Mouse (Mus musculus) thymus, adult 2 months (tissue): Measurements from ENCODE around the gene Sipa1l1. TPM values are rescaled to one million over a fixed set of nuclear protein-coding genes. Genes with fewer than 3 reads are reported as not detected.

Source experiments
- DNase-seq: peaks from one replicate; pipeline ENCODE4 v3.0.0; 2021
- H3K27ac ChIP-seq: fragments of 200-500 bp; 2 replicates; pipeline ENCODE4 v1.5.1; 2012; ENCODE audit warnings: low read length, control low read depth; ENCODE audit not compliant: control insufficient read depth, insufficient read depth
- H3K27me3 ChIP-seq: fragments of 200-500 bp; 2 replicates; pipeline ENCODE4 v1.6.1; 2012; ENCODE audit warnings: mild to moderate bottlenecking, low read length, moderate library complexity, mixed read lengths; ENCODE audit not compliant: control insufficient read depth, insufficient read depth
- H3K36me3 ChIP-seq: fragments of 200-500 bp; 2 replicates; pipeline ENCODE4 v1.6.1; 2012; ENCODE audit warnings: mild to moderate bottlenecking, low read length, moderate library complexity; ENCODE audit not compliant: control insufficient read depth, insufficient read depth
- H3K4me1 ChIP-seq: fragments of 200-500 bp; replicated peaks from 2 replicates; pipeline ENCODE4 v1.6.1; 2012; ENCODE audit warnings: low read length; ENCODE audit not compliant: control insufficient read depth, insufficient read depth
- H3K4me3 ChIP-seq: fragments of 200-500 bp; 2 replicates; pipeline ENCODE4 v1.5.1; 2012; ENCODE audit warnings: mild to moderate bottlenecking, low read length, control low read depth, moderate library complexity; ENCODE audit not compliant: control insufficient read depth, insufficient read depth
- CTCF ChIP-seq: fragments of 200-500 bp; IDR thresholded peaks from 2 replicates; pipeline ENCODE4 v1.5.1; 2012; ENCODE audit warnings: mild to moderate bottlenecking, control low read depth, low read length, moderate library complexity, borderline replicate concordance; ENCODE audit not compliant: control insufficient read depth, poor library complexity, insufficient read depth; ENCODE audit errors: extremely low read depth
- POLR2A ChIP-seq: fragments of 200-500 bp; IDR thresholded peaks from 2 replicates; pipeline ENCODE4 v1.6.1; 2012; ENCODE audit warnings: mild to moderate bottlenecking, low read length, control low read depth, moderate library complexity; ENCODE audit not compliant: control insufficient read depth, poor library complexity, insufficient read depth; ENCODE audit errors: extremely low read depth
- WGBS: fragments of 180-500 bp; shearing (Covaris S2); methylation state at CpG from one replicate; pipeline ENCODE4 v1.1.7; 2018; 5-methylcytosine and 5-hydroxymethylcytosine counted together
- polyA plus RNA-seq: library from polyadenylated mRNA; depleted of rRNA; stranded (reverse); fragments of >200 nt; gene quantifications from 2 replicates; pipeline ENCODE4 v1.2.3, GENCODE M21; 2012

Sipa1l1 gene
- polyA plus RNA-seq, 1 experiment: 43.7 TPM

GRCm38 (mm10) chr12:82311593-82311992, 142.5 kb downstream of the Sipa1l1 start:
- no peak for TF ChIP-seq POLR2A
- no peak for TF ChIP-seq CTCF
- Histone ChIP-seq H3K4me1 (no peaks in the 10 kb centered on the region), H3K27me3 (no peaks in the 10 kb centered on the region), H3K27ac (no peak overlapping the region), H3K4me3 (no peak overlapping the region), H3K36me3 (no peaks in the 10 kb centered on the region)
- DNase-seq: no peak
- WGBS: 82% methylated on average over 2 of the region's 2 CpGs

- no peak for DNase-seq
- H3K4me1 ChIP-seq: no peaks in the 10 kb centered on the region
- H3K4me3 ChIP-seq: no peak overlapping the region
- H3K27me3 ChIP-seq: no peaks in the 10 kb centered on the region
- no peak overlapping the region for H3K27ac ChIP-seq
- H3K36me3 ChIP-seq: no peaks in the 10 kb centered on the region
- 67% methylated on average over 17 of the region's 17 CpGs for WGBS
- TF ChIP-seq CTCF (no peak), POLR2A (no peak)
Measured at GRCm38 (mm10) chr12:82312091-82312820, 143.1 kb downstream of the Sipa1l1 start.

- no peaks in the 10 kb centered on the region for H3K4me1 ChIP-seq
- H3K27me3 ChIP-seq: no peaks in the 10 kb centered on the region
- TF ChIP-seq CTCF (no peak), POLR2A (no peak)
- H3K27ac ChIP-seq: no peak overlapping the region
- 96% methylated on average over 3 of the region's 3 CpGs for WGBS
- H3K4me3 ChIP-seq: no peak overlapping the region
- no peaks in the 10 kb centered on the region for H3K36me3 ChIP-seq
- no peak for DNase-seq
Measured at GRCm38 (mm10) chr12:82313091-82313490, 144.0 kb downstream of the Sipa1l1 start.

GRCm38 (mm10) chr12:82319436-82320131, 150.5 kb downstream of the Sipa1l1 start:
- H3K27ac ChIP-seq: no peak overlapping the region
- H3K27me3 ChIP-seq: no peaks in the 10 kb centered on the region
- WGBS: 95% methylated on average over 7 of the region's 7 CpGs
- peaks cover 18% of the 10 kb centered on the region for H3K4me1 ChIP-seq
- H3K36me3 ChIP-seq: no peaks in the 10 kb centered on the region
- TF ChIP-seq POLR2A (no peak), CTCF (no peak)
- H3K4me3 ChIP-seq: no peak overlapping the region
- DNase-seq: no peak

GRCm38 (mm10) chr12:82320204-82320603, 151.1 kb downstream of the Sipa1l1 start:
- Histone ChIP-seq H3K4me1 (peaks cover 18% of the 10 kb centered on the region), H3K27me3 (no peaks in the 10 kb centered on the region), H3K36me3 (no peaks in the 10 kb centered on the region), H3K4me3 (no peak overlapping the region), H3K27ac (no peak overlapping the region)
- DNase-seq: no peak
- no peak for TF ChIP-seq POLR2A
- TF ChIP-seq CTCF: no peak
- 82% methylated on average over 3 of the region's 3 CpGs for WGBS

DNA sequence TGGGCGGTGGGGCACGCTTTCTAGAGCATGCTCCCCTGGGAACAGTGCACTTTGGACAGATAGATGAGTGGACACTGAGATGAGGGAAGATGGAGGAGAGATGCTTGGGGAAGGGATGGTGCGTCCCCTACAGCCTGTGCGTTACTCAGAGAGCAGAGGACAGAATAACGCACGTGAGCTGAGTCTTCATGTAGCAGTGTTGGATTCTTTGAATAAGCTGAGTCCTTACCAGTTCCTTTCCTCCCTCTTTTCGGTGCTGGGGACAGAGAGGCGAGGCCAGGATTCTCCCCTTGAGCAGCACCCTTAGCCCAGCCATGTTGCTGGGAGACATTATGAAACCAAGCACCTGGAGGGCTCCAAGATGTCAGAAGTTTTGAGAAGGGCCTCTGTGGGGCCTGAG, 152.3 kb downstream of the Sipa1l1 start:
- Histone ChIP-seq H3K36me3 (no peaks in the 10 kb centered on the region), H3K27ac (no peak overlapping the region), H3K4me1 (peaks cover 19% of the 10 kb centered on the region), H3K27me3 (no peaks in the 10 kb centered on the region), H3K4me3 (no peak overlapping the region)
- DNase-seq: no peak
- TF ChIP-seq POLR2A (no peak), CTCF (no peak)
- 89% methylated on average over 8 of the region's 8 CpGs for WGBS

DNA sequence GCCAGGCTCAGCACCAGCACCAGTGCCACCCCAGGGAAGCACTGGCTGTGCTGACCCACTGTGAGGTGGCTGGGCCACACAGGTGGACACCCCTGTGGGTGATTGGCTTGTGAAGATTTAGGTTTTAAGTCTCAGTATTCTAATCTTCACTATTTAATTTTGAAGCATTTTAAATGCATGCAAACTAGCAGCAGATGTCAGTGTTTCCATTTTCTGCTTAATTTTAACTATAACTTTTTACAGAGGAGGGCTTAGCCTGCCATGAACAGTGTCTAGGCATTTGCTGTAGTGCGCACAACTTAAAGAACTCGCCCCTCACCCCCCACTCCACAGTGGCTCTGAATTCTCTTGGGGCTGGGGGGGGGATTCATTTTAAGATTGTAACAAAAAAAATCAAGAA, 152.7 kb downstream of the Sipa1l1 start:
- 95% methylated on average over 2 of the region's 2 CpGs for WGBS
- no peak for TF ChIP-seq CTCF
- no peak for TF ChIP-seq POLR2A
- Histone ChIP-seq H3K27ac (no peak overlapping the region), H3K27me3 (no peaks in the 10 kb centered on the region), H3K4me1 (peaks cover 21% of the 10 kb centered on the region), H3K36me3 (no peaks in the 10 kb centered on the region), H3K4me3 (no peak overlapping the region)
- DNase-seq: no peak
